Mouse (Mus musculus) c-Kit-positive CD71-positive TER-119-negative erythroid progenitor cells, embryonic 14.5 days (primary cell): ENCODE data around the gene Gm2000.
"Not testable (repeated sequence)": the region's sequence is repeated elsewhere in the genome, so short reads cannot be mapped to it uniquely, and the experiment has no call there.

ENCODE experiments used
- DNase-seq: peaks from one replicate; pipeline ENCODE4 v3.0.0-alpha.2; 2013; ENCODE audit warnings: low read depth

Gm2000 gene

GRCm38 (mm10) chr1:156365740-156366139 is at the start of gene Gm2000:
Gene Gm2000 (plus strand): TSS chr1:156366040.
- no peak for DNase-seq

DNA sequence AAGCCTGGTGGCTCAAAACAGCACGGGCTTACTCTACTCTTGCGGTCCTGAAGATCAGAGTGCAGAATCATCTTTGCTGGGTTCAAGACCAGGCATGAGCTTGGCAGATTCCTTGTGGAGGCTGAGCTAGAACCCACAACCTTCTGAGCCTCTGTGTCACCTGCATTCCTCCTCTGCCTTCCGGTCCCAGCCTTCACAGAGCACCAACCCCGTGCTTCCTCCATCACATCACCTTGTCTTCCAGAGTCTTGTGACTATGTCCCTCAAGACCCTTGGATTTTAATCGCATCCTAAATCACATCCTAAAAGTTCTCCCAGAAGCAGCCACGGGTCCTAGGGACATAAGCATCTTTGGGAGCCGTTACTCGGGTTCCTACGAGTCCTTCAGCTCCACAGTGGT is 42.7 kb upstream of the Gm2000 start:
- no peak for DNase-seq

DNA sequence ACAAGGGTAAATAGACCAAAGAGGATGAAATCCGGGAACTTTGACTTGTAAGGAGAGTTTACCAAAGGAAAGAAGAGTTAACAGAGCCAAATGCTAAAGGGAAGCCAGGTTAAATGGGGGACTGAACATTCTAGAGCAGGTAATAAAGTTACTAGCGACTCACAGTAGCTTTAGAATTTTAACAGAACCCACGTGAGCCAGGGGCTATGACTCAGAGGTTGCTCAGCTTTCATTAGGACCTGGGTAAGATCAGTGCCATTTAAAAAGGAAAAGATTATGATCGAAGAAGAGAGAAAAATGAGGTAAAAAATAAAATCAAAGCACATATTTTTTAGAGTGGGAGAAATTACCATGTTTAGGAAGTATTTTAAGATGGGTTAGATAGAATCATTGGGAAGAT is 25.0 kb upstream of the Gm2000 start:
- no peak for DNase-seq

- no peak for DNase-seq
Observed at GRCm38 (mm10) chr1:156344433-156344832, 21.4 kb upstream of the Gm2000 start.

- no peak for DNase-seq
Observed at GRCm38 (mm10) chr1:156345633-156346032, 20.2 kb upstream of the Gm2000 start.

DNA sequence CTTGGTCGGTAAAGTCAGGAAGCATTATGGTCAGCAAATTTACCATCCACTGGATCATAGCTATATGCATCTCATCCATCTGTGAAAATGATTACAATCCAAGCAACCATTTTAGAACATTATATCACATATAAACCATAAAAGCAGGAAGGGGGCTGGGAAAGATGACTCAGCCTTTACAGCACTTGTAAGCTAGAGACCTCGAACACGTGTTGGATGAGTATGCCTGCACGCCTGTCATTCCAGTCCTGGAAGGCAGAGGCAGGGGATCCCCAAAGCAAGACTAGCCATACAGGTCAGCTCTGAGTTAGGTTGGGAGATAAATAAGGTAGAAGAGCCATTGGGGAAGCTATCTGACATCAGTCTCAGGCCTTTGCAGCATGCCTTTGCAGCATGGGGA is 16.8 kb upstream of the Gm2000 start:
- DNase-seq, result no peak

- no peak for DNase-seq
Observed at GRCm38 (mm10) chr1:156350441-156350840, 15.4 kb upstream of the Gm2000 start.

DNA sequence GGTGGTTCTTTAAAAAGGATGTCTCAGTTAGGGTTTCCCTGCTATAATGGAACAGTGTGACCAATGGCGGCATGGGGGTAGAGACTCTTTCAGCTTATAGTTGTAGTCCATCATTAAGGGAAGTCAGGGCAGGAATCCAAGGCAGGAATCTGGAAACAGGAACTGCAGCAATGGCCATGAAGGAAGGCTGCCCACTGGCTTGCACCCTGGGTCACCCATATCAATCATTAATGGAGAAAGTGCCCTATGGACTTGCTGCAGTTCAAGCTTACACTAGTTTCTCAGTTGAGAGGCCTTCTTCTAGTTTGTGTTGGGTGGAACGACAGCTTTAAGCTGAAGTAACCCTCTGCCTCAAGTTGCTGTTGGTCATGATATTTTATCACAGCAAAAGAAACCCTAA is 13.4 kb upstream of the Gm2000 start:
- DNase-seq, result no peak

- DNase-seq, result no peak
Observed at GRCm38 (mm10) chr1:156381217-156381616, 15.4 kb downstream of the Gm2000 start.

GRCm38 (mm10) chr1:156386232-156386631 is 20.4 kb downstream of the Gm2000 start:
- peak; percentile 9 for DNase-seq

- peak; percentile 30 for DNase-seq
Observed at GRCm38 (mm10) chr1:156386880-156387279, 21.0 kb downstream of the Gm2000 start.

DNA sequence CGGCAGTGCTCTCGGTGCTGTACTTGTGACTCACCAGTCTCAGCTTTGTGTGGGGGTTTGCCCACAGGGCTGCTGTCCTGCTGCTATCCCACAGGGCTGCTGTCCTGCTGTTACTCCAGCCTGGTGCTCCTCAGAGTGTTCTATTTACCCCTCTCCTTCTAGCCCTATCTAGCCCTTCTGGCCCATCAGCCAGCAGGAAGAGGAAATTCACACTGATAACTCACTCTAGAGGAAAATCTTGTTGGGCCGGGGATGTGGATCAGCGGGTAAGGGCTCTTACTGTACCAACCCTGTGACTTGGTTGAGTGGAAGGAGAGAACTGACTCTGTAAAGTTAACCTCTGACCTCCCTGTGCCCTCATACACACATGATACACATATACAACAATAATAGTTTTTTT is 27.3 kb downstream of the Gm2000 start:
- no peak for DNase-seq

DNA sequence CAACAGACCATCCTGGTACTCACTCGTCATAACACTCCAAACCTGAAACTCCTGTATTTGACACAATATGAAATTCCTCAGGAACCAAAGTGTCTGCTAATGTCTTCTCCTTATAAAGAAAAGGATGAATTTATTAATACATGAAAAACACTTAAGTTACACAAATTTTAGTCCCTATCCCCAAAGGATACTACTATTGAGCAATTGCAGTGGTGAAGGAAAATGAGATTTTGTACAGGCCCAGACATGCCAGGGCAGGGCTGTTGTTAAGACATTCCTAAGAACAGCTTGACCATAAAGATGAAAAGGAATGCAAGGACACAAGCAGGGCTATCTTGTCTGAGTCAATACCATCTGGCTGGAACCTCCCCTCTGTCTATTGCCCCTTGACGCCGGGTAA is 34.3 kb downstream of the Gm2000 start:
- DNase-seq, result not testable (repeated sequence)

- DNase-seq, result no peak
Observed at GRCm38 (mm10) chr1:156402491-156402890, 36.7 kb downstream of the Gm2000 start.

DNA sequence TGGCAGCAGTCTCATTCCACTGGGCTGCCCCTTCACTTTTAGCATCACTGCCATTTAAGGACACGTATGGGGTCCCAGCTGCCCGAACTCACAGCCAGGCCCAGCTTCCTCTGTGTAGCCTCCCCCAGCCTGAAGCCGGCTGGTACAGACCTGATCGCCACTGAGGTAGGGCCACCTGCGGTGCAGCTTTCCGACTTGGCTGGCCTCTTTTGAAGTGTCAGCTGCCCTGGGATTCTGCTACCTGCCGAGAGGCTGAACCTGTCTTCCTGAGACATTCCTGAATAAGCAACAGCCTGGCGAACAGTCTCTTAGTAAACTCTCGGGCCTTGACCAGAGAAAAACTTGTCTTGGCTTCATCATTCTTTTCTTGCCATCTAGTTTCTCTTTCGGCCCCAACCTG is 37.4 kb downstream of the Gm2000 start:
- DNase-seq, result no peak

GRCm38 (mm10) chr1:156408004-156408403 is 42.2 kb downstream of the Gm2000 start:
- no peak for DNase-seq

- no peak for DNase-seq
Observed at GRCm38 (mm10) chr1:156408521-156408920, 42.7 kb downstream of the Gm2000 start.
